ENCODE assay signal across 18 mouse cellular contexts in the genomic region with DNA sequence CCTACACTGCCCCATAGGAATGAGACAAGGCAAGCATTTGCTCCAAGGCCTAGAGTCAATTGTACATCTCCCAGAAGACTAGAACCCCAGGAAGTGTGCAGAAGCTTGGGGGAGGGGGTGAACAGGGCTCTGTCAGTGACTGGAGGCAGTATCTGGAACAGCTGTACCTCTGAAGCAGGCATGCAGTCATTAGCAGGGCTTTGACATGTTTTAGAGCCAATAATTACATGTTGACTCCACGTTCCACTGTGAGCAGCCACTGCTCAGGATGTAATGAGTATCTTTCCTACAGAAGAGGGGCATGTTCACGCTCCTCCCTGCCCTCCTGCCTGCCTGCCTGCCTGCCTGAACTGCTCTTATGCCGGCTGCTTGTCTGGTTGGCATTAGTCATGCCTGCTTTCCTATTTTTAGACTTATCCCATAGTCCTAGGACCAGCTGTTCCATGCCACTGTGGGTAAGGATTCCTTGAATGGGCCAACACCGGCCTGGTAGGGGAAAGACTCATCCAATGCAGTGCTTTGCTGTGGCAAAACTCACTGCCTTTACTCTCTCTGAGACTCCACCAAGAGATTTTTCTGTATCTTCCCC. TPM values are rescaled to one million over a fixed set of nuclear protein-coding genes. Genes with fewer than 3 reads are reported as not detected.
DNase-seq lines count a peak whose midpoint lies in the region; ATAC-seq lines count a peak whose summit lies in the region.
"Had no signal": no experiment of that assay in that cellular context is flagged by ENCODE, and none has a peak within 500 bp of the region (broad histone marks: within the 10 kb centered on the region; RNA-seq: fewer than 3 reads in every experiment).

No protein-coding gene starts in this region.

- no peaks in the 10 kb centered on the region for H3K4me1 ChIP-seq in midbrain, embryonic 11.5 days (ENCODE audit: control insufficient read depth, insufficient read depth, low read length)
- H3K4me1 ChIP-seq in midbrain, embryonic 14.5 days (ENCODE audit: control insufficient read depth, insufficient read depth, low read length): no peaks in the 10 kb centered on the region
- no peaks in the 10 kb centered on the region; the same call in 1 of the 2 replicates for H3K4me1 ChIP-seq in embryonic facial prominence, embryonic 11.5 days (ENCODE audit: control insufficient read depth, insufficient read depth, low read length)
- H3K4me1 ChIP-seq: stomach, embryonic 15.5 days had no signal

- no peak overlapping the region for H3K9ac ChIP-seq in midbrain, embryonic 11.5 days (ENCODE audit: low read length)
- no peak overlapping the region for H3K9ac ChIP-seq in midbrain, embryonic 14.5 days (replicated peaks; ENCODE audit: low read length)
- H3K9ac ChIP-seq in embryonic facial prominence, embryonic 11.5 days (replicated peaks; ENCODE audit: low read length): no peak overlapping the region
- H3K9ac ChIP-seq: limb, embryonic 15.5 days; midbrain, embryonic 12.5 days; neural tube, embryonic 12.5 days; stomach, embryonic 15.5 days had no signal

- 74% methylated on average over 4 of the region's 4 CpGs for WGBS in midbrain, embryonic 11.5 days
- 55% methylated on average over 4 of the region's 4 CpGs for whole genome bisulfite sequencing in midbrain, embryonic 14.5 days
- 44% methylated on average over 4 of the region's 4 CpGs for WGBS in embryonic facial prominence, embryonic 11.5 days

- H3K9me3 ChIP-seq in midbrain, embryonic 11.5 days (ENCODE audit: control insufficient read depth, low read length): no peaks in the 10 kb centered on the region
- H3K9me3 ChIP-seq in midbrain, embryonic 14.5 days (ENCODE audit: control insufficient read depth, low read length): no peaks in the 10 kb centered on the region
- no peaks in the 10 kb centered on the region for H3K9me3 ChIP-seq in embryonic facial prominence, embryonic 11.5 days (replicated peaks; ENCODE audit: control insufficient read depth, low read length)
- H3K9me3 ChIP-seq: limb, embryonic 15.5 days; midbrain, embryonic 12.5 days; neural tube, embryonic 12.5 days; stomach, embryonic 15.5 days had no signal

- no peak overlapping the region for H3K4me3 ChIP-seq in midbrain, embryonic 11.5 days (ENCODE audit: low read depth, low read length)
- H3K4me3 ChIP-seq in midbrain, embryonic 14.5 days (replicated peaks; ENCODE audit: low read depth, low read length): no peak overlapping the region
- H3K4me3 ChIP-seq in embryonic facial prominence, embryonic 11.5 days (ENCODE audit: low read depth, low read length): no peak overlapping the region
- H3K4me3 ChIP-seq: left cerebral cortex, adult 2 months; limb, embryonic 15.5 days; midbrain, embryonic 12.5 days; neural tube, embryonic 12.5 days; stomach, embryonic 15.5 days had no signal

- DNase-seq in gastrocnemius, postnatal 25 days: peak; percentile 47
- DNase-seq in gastrocnemius, postnatal 36 days: no peak
- peak; percentile 79 for DNase-seq in midbrain, embryonic 11.5 days (ENCODE audit: low spot score, missing footprints)
- DNase-seq in midbrain, embryonic 14.5 days: no peak
- DNase-seq in embryonic facial prominence, embryonic 11.5 days (ENCODE audit: low spot score): no peak
- no peak for DNase-seq in lung, postnatal 14 days
- no peak for DNase-seq in kidney, postnatal 10 days
- DNase-seq: adrenal gland, postnatal 36 days; cerebellum, postnatal 25 days; kidney, adult 9 months had no signal

- ATAC-seq in midbrain, embryonic 11.5 days (ENCODE audit: low FRiP score): no peak
- no peak for ATAC-seq in midbrain, embryonic 14.5 days (ENCODE audit: low FRiP score, low TSS enrichment)
- 0 out of 2 replicates have a peak, but pooled peaks have one; percentile 24 for ATAC-seq in embryonic facial prominence, embryonic 11.5 days (replicated peaks; ENCODE audit: insufficient number of reproducible peaks, low FRiP score, low TSS enrichment, low read depth)

- no peak overlapping the region for H3K27ac ChIP-seq in midbrain, embryonic 11.5 days (ENCODE audit: low read depth, low read length)
- H3K27ac ChIP-seq in midbrain, embryonic 14.5 days (replicated peaks; ENCODE audit: low read depth, low read length): no peak overlapping the region
- no peak overlapping the region for H3K27ac ChIP-seq in embryonic facial prominence, embryonic 11.5 days (replicated peaks; ENCODE audit: low read depth, low read length)
- H3K27ac ChIP-seq: left cerebral cortex, adult 2 months; limb, embryonic 15.5 days; midbrain, embryonic 12.5 days; neural tube, embryonic 12.5 days; stomach, embryonic 15.5 days had no signal

- no peak overlapping the region for H3K4me2 ChIP-seq in midbrain, embryonic 11.5 days
- H3K4me2 ChIP-seq in midbrain, embryonic 14.5 days (ENCODE audit: low read length): no peak overlapping the region
- no peak overlapping the region for H3K4me2 ChIP-seq in embryonic facial prominence, embryonic 11.5 days (ENCODE audit: low read depth, low read length)
- H3K4me2 ChIP-seq: limb, embryonic 15.5 days; midbrain, embryonic 12.5 days; neural tube, embryonic 12.5 days; stomach, embryonic 15.5 days had no signal

- H3K36me3 ChIP-seq in midbrain, embryonic 11.5 days (ENCODE audit: control insufficient read depth, insufficient read depth, low read length): no peaks in the 10 kb centered on the region
- no peaks in the 10 kb centered on the region for H3K36me3 ChIP-seq in midbrain, embryonic 14.5 days (ENCODE audit: control insufficient read depth, insufficient read depth, low read length)
- H3K36me3 ChIP-seq in embryonic facial prominence, embryonic 11.5 days (replicated peaks; ENCODE audit: control insufficient read depth, insufficient read depth, low read depth, low read length): no peaks in the 10 kb centered on the region
- H3K36me3 ChIP-seq: limb, embryonic 15.5 days; midbrain, embryonic 12.5 days; neural tube, embryonic 12.5 days; stomach, embryonic 15.5 days had no signal

- intact Hi-C loops in gastrocnemius, postnatal 36 days (cut with DNase I): no loop called here

- H3K27me3 ChIP-seq in midbrain, embryonic 11.5 days (ENCODE audit: control insufficient read depth, insufficient read depth, low read length): no peaks in the 10 kb centered on the region
- H3K27me3 ChIP-seq in midbrain, embryonic 14.5 days (ENCODE audit: control insufficient read depth, insufficient read depth, low read length): no peaks in the 10 kb centered on the region
- no peaks in the 10 kb centered on the region; the same call in 1 of the 2 replicates for H3K27me3 ChIP-seq in embryonic facial prominence, embryonic 11.5 days (ENCODE audit: control insufficient read depth, insufficient read depth, low read length)
- H3K27me3 ChIP-seq: stomach, embryonic 15.5 days had no signal

RNA-seq across cellular contexts. Expression of a gene that starts 11.7 kb away (rescaled TPM):
- not detected for total RNA-seq in gastrocnemius, postnatal 25 days (2021)
- not detected for total RNA-seq in gastrocnemius, postnatal 36 days (2021)
- polyA plus RNA-seq in midbrain, embryonic 11.5 days (2014; fragmentation: Nextera tagmentation; extraction: Ambion mirVana): 0.44 and 1.1 TPM in 2 replicates
- polyA plus RNA-seq in midbrain, embryonic 14.5 days (2014; fragmentation: Nextera tagmentation; extraction: Ambion mirVana): not detected in 2 replicates
- 1.1 and 3.1 TPM in 2 replicates for polyA plus RNA-seq in embryonic facial prominence, embryonic 11.5 days (2014; fragmentation: Nextera tagmentation; extraction: Ambion mirVana)
- total RNA-seq: adrenal gland, postnatal 36 days; layer of hippocampus, adult 18-20 months; left cerebral cortex, adult 2 months had no signal
- polyA plus RNA-seq: heart, embryonic 16.5 days; limb, embryonic 15.5 days; lung, embryonic 16.5 days; neural tube, embryonic 12.5 days; stomach, embryonic 15.5 days had no signal

RNA-seq across cellular contexts. Expression of a gene that starts 28.9 kb away (rescaled TPM):
- under 1 TPM; 0.19 to 0.33 TPM for total RNA-seq in gastrocnemius, postnatal 25 days (2021)
- under 1 TPM; 0.23 to 0.47 TPM for total RNA-seq in gastrocnemius, postnatal 36 days (2021)
- 2.0 and 2.4 TPM in 2 replicates for polyA plus RNA-seq in midbrain, embryonic 11.5 days (2014; fragmentation: Nextera tagmentation; extraction: Ambion mirVana)
- polyA plus RNA-seq in midbrain, embryonic 14.5 days (2014; fragmentation: Nextera tagmentation; extraction: Ambion mirVana): 0.11 and 0.54 TPM in 2 replicates
- polyA plus RNA-seq in embryonic facial prominence, embryonic 11.5 days (2014; fragmentation: Nextera tagmentation; extraction: Ambion mirVana): 2.7 and 3.6 TPM in 2 replicates
- polyA plus RNA-seq: heart, embryonic 16.5 days had no signal

RNA-seq across cellular contexts. Expression of a gene that starts 49.5 kb away (rescaled TPM):
- 10 to 100 TPM; 23.3 to 27.8 TPM for total RNA-seq in gastrocnemius, postnatal 25 days (2021)
- total RNA-seq in gastrocnemius, postnatal 36 days (2021): 10 to 100 TPM; 18.1 to 20.2 TPM
- polyA plus RNA-seq in midbrain, embryonic 11.5 days (2014; fragmentation: Nextera tagmentation; extraction: Ambion mirVana): 145 and 152 TPM in 2 replicates
- 188 and 217 TPM in 2 replicates for polyA plus RNA-seq in midbrain, embryonic 14.5 days (2014; fragmentation: Nextera tagmentation; extraction: Ambion mirVana)
- 120 and 132 TPM in 2 replicates for polyA plus RNA-seq in embryonic facial prominence, embryonic 11.5 days (2014; fragmentation: Nextera tagmentation; extraction: Ambion mirVana)

Comparison
In these comparisons a context has a peak if more than half of its experiments do, and no peak if none do; other contexts are left out.
1. DNase-seq: peak in gastrocnemius, postnatal 25 days (single experiment) and midbrain, embryonic 11.5 days (single experiment); none in gastrocnemius, postnatal 36 days (0 of 2), midbrain, embryonic 14.5 days (single experiment), embryonic facial prominence, embryonic 11.5 days (single experiment), lung, postnatal 14 days (single experiment) and kidney, postnatal 10 days (single experiment).